Mouse (Mus musculus): Measurements from ENCODE around the gene Shroom3. TPM values are rescaled to one million over a fixed set of nuclear protein-coding genes. Genes with fewer than 3 reads are reported as not detected.

Gene Shroom3
- total RNA-seq, 2 experiments from 2014 or later = 3.3 to 3.4 TPM

DNA sequence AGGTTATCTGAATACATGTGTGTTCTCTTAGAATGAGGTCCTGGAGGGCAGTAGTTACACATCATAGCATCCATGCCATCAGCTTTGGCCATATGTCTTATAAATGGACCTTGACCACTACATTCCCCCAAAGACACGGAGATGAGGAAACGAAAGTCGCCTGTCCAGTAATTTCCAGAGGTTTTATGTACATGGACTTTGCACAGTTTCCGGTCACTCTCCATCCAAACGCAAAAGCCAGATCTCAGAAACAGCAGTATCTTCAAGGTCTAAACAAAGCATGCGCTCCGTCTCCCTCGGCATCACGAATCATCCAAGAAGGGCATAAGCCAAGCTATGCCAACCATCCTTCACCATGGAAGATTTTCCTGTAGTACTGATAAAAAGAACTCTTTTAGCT lies 325.0 kb downstream of the Shroom3 start:
- intact Hi-C loops (cut with DNase I) = loop anchor here (10.0 kb wide), 1 partner anchor 127 kb away; no protein-coding TSS in a partner anchor
- DNase-seq (ENCODE audit: low spot score in 2 of 2) = no peak

Small RNA genes lying within 50 kb of the gene (microRNA-seq; reads per million reads assigned to microRNA genes)
- not detected for gene Mir1961

Other genes starting within 250 kb of the Shroom3 start
- gene Nup54, start 248.2 kb upstream of the Shroom3 start, total RNA-seq (2021) = 10 to 100 TPM; 25.3 to 28.5 TPM
- gene Scarb2, start 176.6 kb upstream of the Shroom3 start, total RNA-seq (2021) = 10 to 100 TPM; 80.5 to 87.8 TPM
- gene Fam47e, start 128.4 kb upstream of the Shroom3 start, total RNA-seq (2021) = under 1 TPM in 1 of 2 experiments, not detected in 1; 0.32 TPM
- gene Stbd1, start 80.4 kb upstream of the Shroom3 start, total RNA-seq (2021) = 1 to 10 TPM in 1 of 2 experiments, under 1 TPM in 1; 0.72 to 1.1 TPM
- gene Ccdc158, start 8.2 kb upstream of the Shroom3 start, total RNA-seq (2021) = under 1 TPM; 0.30 to 0.39 TPM

Data from left cerebral cortex, postnatal 36 days (tissue).